Comparison of ENCODE assay signal across 8 mouse cellular contexts in the genomic region with DNA sequence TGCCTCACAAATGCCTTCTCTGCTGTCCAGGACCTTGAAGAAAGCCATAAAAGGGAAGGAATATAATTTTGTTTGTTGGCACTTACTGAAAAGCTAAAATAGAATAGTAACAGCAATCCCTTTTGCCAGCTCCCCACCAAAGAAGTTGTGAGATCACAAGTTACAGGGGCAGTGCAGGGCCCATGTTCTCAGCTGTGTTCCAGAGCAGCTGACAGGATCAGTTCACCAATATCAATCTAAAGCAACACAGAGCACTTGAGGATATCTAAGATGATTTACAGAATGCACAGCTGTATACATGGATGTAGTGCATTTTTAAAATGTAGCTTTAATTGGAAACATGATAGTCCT.
A peak's percentile ranks its signal among the peaks of the same experiment; 100 is the strongest.
DNase-seq lines count a peak whose midpoint lies in the region; ATAC-seq and TF ChIP-seq lines count a peak whose summit lies in the region.

No protein-coding gene starts in this region.

- H3K9me3 ChIP-seq in hindbrain, postnatal 0 days (ENCODE audit: low read length), result no peaks in the 10 kb centered on the region
- no peaks in the 10 kb centered on the region for H3K9me3 ChIP-seq in hindbrain, embryonic 10.5 days
- H3K9me3 ChIP-seq in intestine, embryonic 15.5 days, result no peaks in the 10 kb centered on the region
- no peaks in the 10 kb centered on the region for H3K9me3 ChIP-seq in midbrain, embryonic 15.5 days
- H3K9me3 ChIP-seq in forebrain, embryonic 15.5 days, result no peaks in the 10 kb centered on the region

- 0 out of 2 replicates have a peak overlapping the region, but pooled peaks have one; percentile 26 for H3K27ac ChIP-seq in hindbrain, postnatal 0 days
- H3K27ac ChIP-seq in hindbrain, embryonic 10.5 days, result no peak overlapping the region
- H3K27ac ChIP-seq in bone marrow macrophage, adult 2 months (ENCODE audit: insufficient read depth, low read depth, low read length), result peak overlapping the region; percentile 95
- peak overlapping the region; percentile 42 for H3K27ac ChIP-seq in intestine, embryonic 15.5 days
- no peak overlapping the region for H3K27ac ChIP-seq in midbrain, embryonic 15.5 days
- no peak overlapping the region for H3K27ac ChIP-seq in forebrain, embryonic 15.5 days (replicated peaks)

- ATAC-seq in hindbrain, postnatal 0 days, result no peak
- ATAC-seq in intestine, embryonic 15.5 days, result 0 out of 2 replicates have a peak, but pooled peaks have one; percentile 44
- no peak for ATAC-seq in midbrain, embryonic 15.5 days (replicated peaks)
- ATAC-seq in forebrain, embryonic 15.5 days (replicated peaks), result no peak

- H3K4me2 ChIP-seq in hindbrain, postnatal 0 days (ENCODE audit: low read depth, low read length), result peak overlapping the region; percentile 48; the same call in 1 of the 2 replicates
- peak overlapping the region; percentile 55 for H3K4me2 ChIP-seq in intestine, embryonic 15.5 days (replicated peaks)
- no peak overlapping the region for H3K4me2 ChIP-seq in midbrain, embryonic 15.5 days
- no peak overlapping the region for H3K4me2 ChIP-seq in forebrain, embryonic 15.5 days (replicated peaks)

- H3K27me3 ChIP-seq in hindbrain, postnatal 0 days (ENCODE audit: insufficient read depth, low read length), result no peaks in the 10 kb centered on the region
- H3K27me3 ChIP-seq in hindbrain, embryonic 10.5 days (ENCODE audit: insufficient read depth, poor library complexity, severe bottlenecking), result no peaks in the 10 kb centered on the region
- H3K27me3 ChIP-seq in intestine, embryonic 15.5 days (replicated peaks), result no peaks in the 10 kb centered on the region
- no peaks in the 10 kb centered on the region for H3K27me3 ChIP-seq in midbrain, embryonic 15.5 days (replicated peaks)
- H3K27me3 ChIP-seq in forebrain, embryonic 15.5 days, result no peaks in the 10 kb centered on the region

- no peak for TF ChIP-seq CTCF in hindbrain, postnatal 0 days (IDR thresholded peaks at IDR 0.05; ENCODE audit: low read depth)
- TF ChIP-seq CTCF in bone marrow macrophage, adult 2 months (IDR thresholded peaks at IDR 0.05; ENCODE audit: low read depth, low read length), result no peak

- H3K36me3 ChIP-seq in hindbrain, postnatal 0 days (ENCODE audit: insufficient read depth, low read length), result no peaks in the 10 kb centered on the region
- no peaks in the 10 kb centered on the region for H3K36me3 ChIP-seq in hindbrain, embryonic 10.5 days
- H3K36me3 ChIP-seq in intestine, embryonic 15.5 days, result no peaks in the 10 kb centered on the region
- no peaks in the 10 kb centered on the region for H3K36me3 ChIP-seq in midbrain, embryonic 15.5 days (replicated peaks)
- H3K36me3 ChIP-seq in forebrain, embryonic 15.5 days, result no peaks in the 10 kb centered on the region

- peak overlapping the region; percentile 25; the same call in 1 of the 2 replicates for H3K4me3 ChIP-seq in hindbrain, postnatal 0 days (ENCODE audit: low read length)
- no peak overlapping the region for H3K4me3 ChIP-seq in hindbrain, embryonic 10.5 days
- peak overlapping the region; percentile 20 for H3K4me3 ChIP-seq in bone marrow macrophage, adult 2 months (ENCODE audit: insufficient read depth, low read length)
- H3K4me3 ChIP-seq in intestine, embryonic 15.5 days (replicated peaks), result no peak overlapping the region
- H3K4me3 ChIP-seq in midbrain, embryonic 15.5 days, result no peak overlapping the region
- H3K4me3 ChIP-seq in forebrain, embryonic 15.5 days, result no peak overlapping the region

- no peak for TF ChIP-seq POLR2A in bone marrow macrophage, adult 2 months (IDR thresholded peaks at IDR 0.05; ENCODE audit: borderline replicate concordance, low read depth, low read length)

- no peak for DNase-seq in hindbrain, postnatal 0 days (ENCODE audit: low spot score)
- no peak for DNase-seq in hindbrain, embryonic 10.5 days (ENCODE audit: low spot score)
- peak; percentile 37 for DNase-seq in lung, postnatal 36 days
- DNase-seq in layer of hippocampus, postnatal 10 days (ENCODE audit: low spot score in 2 of 2), result no peak

- no peak overlapping the region for H3K9ac ChIP-seq in hindbrain, postnatal 0 days (replicated peaks; ENCODE audit: low read length)
- H3K9ac ChIP-seq in intestine, embryonic 15.5 days, result no peak overlapping the region
- H3K9ac ChIP-seq in midbrain, embryonic 15.5 days, result no peak overlapping the region
- H3K9ac ChIP-seq in forebrain, embryonic 15.5 days (replicated peaks), result no peak overlapping the region

- no peaks in the 10 kb centered on the region for H3K4me1 ChIP-seq in hindbrain, postnatal 0 days (ENCODE audit: insufficient read depth, low read length)
- no peaks in the 10 kb centered on the region for H3K4me1 ChIP-seq in hindbrain, embryonic 10.5 days (replicated peaks)
- peaks cover 14% of the 10 kb centered on the region for H3K4me1 ChIP-seq in bone marrow macrophage, adult 2 months (ENCODE audit: control insufficient read depth, insufficient read depth, low read length)
- H3K4me1 ChIP-seq in intestine, embryonic 15.5 days (replicated peaks), result no peaks in the 10 kb centered on the region
- H3K4me1 ChIP-seq in midbrain, embryonic 15.5 days, result no peaks in the 10 kb centered on the region
- H3K4me1 ChIP-seq in forebrain, embryonic 15.5 days, result no peaks in the 10 kb centered on the region

Comparison
In these comparisons a context has a peak if more than half of its experiments do, and no peak if none do; other contexts are left out.
1. H3K27ac ChIP-seq: peak in hindbrain, postnatal 0 days (single experiment), bone marrow macrophage, adult 2 months (single experiment) and intestine, embryonic 15.5 days (single experiment); none in hindbrain, embryonic 10.5 days (single experiment), midbrain, embryonic 15.5 days (single experiment) and forebrain, embryonic 15.5 days (single experiment).
2. H3K4me3 ChIP-seq: peak in hindbrain, postnatal 0 days (single experiment) and bone marrow macrophage, adult 2 months (single experiment); none in hindbrain, embryonic 10.5 days (single experiment), intestine, embryonic 15.5 days (single experiment), midbrain, embryonic 15.5 days (single experiment) and forebrain, embryonic 15.5 days (single experiment).
3. H3K4me2 ChIP-seq: peak in hindbrain, postnatal 0 days (single experiment) and intestine, embryonic 15.5 days (single experiment); none in midbrain, embryonic 15.5 days (single experiment) and forebrain, embryonic 15.5 days (single experiment).